Mouse (Mus musculus) gastrocnemius, postnatal 25 days (tissue): Measurements from ENCODE around the gene B3gnt7. TPM values are rescaled to one million over a fixed set of nuclear protein-coding genes. Genes with fewer than 3 reads are reported as not detected.
"Not testable (repeated sequence)": the region's sequence is repeated elsewhere in the genome, so short reads cannot be mapped to it uniquely, and the experiment has no call there.

ENCODE experiments used
- DNase-seq: peaks from one replicate; pipeline ENCODE4 v3.0.0; 2022
- total RNA-seq, 2 experiments: library from RNA; stranded (reverse); gene quantifications; 1 replicate in 1 of 2; 2 replicates in 1 of 2; pipeline ENCODE4 v1.2.3; 2021

The B3gnt7 gene
- total RNA-seq, 2 experiments from 2014 or later: not detected

DNA sequence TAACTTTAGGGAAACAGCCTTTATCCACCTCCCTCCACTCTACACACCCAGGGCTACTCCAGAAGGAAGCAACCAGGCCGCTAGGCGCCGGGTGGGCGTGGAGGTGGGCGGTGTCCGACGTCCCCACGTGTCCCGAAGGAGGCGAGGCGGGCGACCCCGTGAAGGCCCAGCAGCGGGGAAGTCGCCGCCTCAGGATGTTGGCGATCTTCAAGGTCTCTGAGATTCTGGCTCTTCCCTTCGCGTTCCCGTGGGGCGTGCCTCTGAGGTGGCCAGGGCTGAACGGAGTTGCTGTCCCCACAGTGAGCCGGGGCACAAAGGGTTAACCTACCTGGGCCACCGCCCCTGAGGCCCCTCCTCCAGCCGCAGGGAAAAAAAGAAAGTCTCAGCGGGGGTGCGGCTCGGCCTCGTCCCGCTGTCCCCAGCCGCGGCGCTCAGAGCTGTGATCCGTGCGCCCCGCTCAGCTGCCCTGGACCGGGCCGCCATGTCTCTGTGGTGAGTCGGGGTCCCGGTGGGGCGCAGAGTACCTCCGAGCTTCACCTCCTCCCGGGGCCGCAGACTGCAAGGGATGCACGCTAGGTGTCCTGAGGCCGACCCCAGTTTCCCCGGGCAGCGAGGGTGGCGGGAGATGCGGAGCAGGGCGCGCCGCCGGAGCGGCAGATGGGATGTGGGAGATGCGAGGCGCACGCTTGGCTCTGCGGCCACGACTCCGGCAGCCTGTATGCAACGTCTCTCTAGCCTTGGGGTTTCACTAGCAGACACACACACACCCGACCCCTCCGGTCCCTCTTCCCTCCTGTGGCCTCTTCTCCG lies 636 bp downstream of the B3gnt7 start:
- DNase-seq: no peak

DNA sequence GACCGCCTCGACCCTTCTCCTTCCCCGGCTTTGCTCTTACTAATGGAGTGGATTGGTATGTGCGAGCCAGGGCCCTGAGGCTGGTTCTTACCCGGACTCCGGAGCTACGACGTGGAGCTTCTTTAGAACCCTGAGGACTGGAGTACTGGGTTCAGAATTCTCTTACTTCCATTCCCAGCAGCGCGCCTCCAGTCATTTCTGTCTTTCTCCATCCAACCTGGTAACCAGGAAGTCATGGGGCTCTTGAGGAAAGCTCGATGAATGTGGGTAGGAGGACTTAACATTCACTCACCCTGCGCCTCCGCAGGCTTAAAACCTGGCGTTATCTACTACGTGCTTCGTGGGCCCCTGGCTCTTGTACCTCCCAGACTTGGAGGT lies 1.2 kb downstream of the B3gnt7 start:
- no peak for DNase-seq

DNA sequence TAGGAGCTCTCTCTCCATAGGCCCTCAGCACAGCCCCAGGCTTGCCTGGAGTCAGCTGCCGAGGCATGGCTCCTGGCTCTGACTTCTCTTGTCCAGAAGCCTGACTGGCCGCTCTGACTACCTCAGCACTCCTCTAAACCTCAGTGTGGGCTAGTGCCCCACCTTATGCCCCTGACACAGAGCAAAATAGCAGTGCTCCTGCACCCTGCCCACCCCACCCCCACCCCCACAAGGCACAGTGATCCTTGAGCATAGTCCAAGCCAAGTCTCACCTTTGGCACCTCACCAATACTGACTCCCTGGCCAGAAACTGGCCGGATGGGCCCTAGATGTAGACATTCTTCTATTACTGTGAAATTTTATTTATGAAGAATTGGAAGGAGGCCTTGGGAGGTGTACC lies 4.1 kb downstream of the B3gnt7 start:
- no peak for DNase-seq

DNA sequence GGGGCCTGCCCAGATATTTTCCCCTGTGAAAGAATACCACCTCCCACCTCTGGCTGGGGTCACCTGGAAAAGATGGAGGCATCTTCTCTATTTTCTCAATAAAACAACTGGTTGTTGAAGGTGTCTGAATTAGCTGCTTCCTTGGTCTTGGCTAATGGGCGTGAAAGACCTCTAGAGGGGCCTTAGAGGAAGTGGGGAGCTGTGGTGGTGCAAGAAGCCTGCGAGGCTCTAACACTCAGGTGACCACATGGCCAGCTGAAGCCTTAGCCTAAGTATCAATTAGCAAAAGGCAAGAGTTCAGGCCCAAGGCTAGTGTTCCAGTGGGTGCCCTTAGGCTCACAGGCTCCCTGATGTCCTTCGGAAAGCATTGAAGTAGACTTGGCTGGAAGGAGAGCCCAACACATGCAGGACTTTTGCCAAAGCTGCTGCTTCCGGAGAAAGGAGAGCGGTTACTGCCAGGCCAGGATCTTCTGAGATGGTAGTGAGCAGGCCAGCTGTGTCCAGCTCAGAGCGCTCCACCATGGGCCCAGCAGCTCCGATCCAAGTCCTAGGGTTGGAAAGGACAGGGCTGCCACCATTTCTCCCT lies 4.6 kb downstream of the B3gnt7 start:
- DNase-seq: no peak

DNA sequence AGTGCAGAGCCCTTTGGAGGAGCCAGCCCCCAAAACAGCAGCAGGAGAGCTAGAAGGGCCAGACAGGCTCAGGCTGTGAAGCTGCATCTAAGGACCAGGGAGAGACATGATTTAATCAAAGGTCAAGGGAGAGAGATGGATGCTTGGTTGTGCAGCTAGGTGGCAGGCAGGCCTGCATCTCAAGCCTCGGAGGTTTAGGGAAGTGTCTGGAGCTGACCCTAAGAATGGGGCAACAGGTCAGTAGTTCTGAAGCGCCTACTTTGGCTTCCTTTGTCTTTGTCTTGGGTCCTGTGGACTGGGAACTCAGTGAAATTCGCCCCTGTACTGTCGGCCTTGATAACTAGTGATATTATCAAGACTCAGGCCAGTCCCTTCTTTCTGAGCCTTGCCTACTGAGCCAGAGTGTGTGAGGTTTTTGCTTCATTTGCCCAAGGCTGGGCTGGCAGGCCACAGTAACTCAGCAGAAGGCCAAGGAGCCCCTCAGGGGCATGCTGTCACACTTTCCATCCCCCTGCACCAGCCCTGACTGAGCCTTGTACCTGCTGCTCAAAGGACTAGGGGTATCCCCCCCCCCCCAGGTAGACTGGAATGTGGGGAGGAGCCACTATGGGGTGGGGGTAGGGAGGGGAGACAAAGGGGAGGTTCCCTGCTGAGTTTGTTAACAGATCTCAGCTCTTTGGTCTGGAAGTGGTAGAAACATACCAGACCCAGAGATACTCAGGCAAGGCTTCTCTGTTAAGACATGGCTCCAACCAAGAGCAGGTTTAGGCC lies 5.4 kb downstream of the B3gnt7 start:
- no peak for DNase-seq

DNA sequence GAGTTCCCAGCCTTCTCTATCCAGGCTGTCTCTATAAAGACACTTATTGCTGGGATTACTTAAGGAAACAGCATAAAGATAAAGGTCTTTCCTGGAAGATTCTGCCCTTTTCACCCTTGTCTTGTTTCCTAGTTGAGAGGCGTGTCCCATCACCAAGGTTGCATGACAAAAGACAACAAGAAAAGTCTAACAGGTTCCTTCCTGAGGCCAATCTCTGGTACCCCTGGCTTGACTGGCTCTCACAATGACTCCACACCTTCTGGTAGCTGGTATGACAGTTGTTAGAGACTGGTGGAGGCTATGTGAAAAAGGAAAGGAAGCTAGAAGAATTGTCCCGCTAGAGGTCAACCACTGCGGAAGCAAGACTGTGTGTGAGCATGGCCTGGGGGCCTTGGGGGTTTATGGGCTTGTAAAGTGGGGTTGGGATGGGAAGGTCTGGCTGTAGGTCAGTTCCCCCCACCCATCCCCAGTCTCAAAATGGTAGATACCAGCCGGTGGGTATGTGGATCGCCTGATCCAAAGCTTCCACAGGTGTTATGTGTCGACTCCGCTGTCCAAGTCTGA lies 6.7 kb downstream of the B3gnt7 start:
- no peak for DNase-seq

DNA sequence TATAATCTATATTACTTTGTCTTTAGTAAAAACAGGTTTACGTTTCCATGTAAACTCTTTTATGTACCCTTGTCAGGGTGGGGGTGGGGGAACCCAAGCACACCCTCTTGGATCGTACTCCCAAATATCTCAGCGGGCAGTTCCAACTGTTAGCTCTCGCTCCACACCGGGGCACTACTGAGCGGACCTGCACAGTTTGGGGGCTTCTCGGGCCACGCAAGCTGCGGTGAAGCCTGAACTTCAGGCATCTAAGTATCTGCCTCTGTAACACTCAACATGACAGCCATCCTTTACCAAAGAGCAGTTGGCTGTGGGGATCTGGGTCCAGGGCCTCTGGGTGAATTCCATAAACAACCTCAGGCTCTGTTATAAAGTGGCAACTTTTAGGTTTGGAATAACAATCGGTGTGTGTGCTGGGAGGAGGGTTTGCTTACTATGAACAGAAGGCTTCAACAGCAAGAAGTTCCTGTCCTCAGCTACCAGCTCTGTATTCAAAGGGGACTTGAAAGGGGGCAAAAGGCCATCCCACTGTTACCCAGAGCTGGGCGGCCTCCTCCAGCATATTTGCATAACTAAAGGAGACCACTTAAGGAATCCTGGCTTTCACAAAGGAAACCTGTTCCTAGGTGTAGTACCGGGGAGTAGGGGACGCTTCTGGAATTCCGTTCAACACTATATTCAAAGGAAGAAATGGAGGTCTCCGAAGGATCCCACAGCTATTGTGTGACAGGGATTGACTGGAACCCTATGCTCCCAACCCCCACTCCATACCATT lies 8.1 kb downstream of the B3gnt7 start:
- DNase-seq: no peak

DNA sequence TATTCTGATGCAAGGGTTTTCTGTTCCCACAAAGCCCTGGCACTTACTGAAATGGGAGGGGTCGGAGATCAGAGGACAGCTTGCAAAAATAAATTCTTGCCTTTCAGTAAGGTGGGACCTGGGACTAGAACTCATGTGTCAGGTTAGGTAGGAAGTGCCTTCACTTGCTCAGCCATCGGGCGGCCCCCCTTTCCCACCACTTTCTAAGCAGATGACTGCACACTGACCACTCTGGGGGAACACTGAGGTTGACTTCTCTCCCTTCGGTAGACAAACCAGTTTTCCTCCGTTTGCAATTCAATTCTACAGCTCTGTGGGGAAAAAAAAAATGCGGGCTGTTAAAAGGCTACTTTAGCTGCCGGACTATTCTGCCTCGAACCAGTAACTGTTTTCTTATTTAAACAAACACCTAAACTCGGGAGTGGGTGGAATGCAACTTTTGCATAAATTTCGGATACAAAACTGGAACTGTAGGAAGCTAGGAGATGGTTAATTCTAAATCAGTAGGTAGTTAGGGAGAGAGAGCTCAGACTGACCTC lies 8.9 kb downstream of the B3gnt7 start:
- DNase-seq: no peak

DNA sequence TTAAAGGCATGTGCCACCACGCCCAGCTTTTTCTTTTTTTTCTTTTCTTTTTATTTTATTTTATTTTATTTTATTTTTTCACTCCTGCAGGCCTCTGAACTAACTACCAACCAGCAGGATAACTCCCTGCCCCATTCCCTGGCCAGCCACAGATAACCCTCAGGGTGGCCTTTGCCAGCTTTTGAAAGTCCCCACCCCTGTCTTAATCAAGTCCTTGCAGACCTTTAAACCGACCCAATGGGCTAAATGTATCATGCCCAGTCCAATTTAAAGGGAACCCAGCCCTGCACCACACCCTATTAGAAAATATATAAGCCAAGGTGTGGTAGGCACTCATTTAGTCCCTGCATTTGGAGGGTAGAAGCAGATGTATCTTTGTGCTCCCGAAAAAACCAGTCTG lies 9.6 kb downstream of the B3gnt7 start:
- no peak for DNase-seq

DNA sequence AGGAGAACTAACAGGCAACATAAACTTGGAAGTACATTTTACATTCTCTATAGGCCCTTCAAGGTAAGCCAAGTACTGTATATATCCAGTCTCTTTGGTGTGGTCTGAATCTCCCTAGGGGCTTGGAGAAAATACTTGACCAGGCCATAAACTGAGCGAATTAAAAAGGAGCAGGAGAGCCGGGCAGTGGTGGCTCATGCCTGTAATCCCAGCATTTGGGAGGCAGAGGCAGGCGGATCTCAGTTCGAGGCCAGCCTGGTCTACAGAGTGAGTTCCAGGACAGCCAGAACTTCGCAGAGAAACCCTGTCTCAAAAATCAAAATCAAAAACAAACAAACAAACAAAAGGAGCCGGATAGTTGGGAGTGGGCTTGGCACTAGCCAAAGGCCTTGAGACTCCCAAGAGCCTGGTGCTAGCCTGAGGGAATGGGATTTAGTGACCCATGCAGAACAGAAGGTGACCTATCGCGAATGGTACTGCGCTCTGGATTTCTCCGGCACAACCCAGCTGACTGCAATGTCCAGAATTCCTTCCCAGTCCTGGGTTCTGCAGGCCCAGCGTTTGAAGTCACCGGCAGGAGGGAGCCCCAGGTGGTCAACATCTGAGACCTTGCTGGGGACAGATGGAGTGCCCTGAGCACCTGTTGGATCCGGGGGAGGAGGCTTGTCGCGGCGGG lies 10.6 kb downstream of the B3gnt7 start:
- DNase-seq: no peak

DNA sequence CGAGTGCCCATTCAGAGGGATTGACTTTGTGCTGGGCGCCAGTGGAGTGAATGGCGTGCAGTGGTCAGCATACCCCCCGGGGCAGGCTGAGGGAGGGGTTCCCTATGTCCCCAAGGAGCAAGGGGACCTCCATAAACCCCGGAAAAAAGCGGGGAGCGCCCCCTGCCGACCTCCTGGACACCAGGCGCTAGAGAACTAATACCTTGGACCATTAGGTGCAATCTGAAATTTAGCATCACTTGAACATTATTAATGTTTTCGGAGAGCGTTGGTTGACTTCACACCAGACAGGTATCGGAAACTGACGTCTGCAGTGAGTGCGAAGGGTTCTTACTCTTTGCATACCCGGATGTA lies 11.1 kb downstream of the B3gnt7 start:
- no peak for DNase-seq

DNA sequence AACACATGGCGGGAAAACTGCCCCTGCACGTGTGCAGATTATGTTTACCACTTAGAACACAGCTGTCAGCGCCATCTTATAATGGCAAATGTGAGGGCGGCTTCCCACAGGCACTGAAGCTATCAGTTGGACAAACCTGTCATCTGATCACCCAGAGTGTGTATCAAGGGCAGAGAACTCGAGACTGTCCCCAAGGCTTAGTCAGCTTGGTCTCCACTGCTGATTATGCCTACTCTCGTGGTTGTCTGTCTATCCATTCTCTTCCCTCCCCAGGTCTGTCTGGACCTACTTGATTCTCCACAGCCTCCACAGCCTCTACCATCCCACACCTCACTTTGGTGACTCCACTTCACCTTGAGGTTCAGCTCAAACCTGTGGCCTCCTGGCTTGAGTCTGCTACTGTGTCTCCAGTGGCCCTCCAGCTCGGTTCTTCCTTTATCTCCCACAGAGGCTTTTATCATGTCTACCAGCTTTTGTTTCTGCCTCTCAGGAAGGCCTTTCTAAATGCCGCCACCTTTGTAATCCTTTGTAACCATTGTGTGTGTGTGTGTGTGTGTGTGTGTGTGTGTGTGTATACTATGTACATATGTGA lies 18.3 kb downstream of the B3gnt7 start:
- DNase-seq: no peak

DNA sequence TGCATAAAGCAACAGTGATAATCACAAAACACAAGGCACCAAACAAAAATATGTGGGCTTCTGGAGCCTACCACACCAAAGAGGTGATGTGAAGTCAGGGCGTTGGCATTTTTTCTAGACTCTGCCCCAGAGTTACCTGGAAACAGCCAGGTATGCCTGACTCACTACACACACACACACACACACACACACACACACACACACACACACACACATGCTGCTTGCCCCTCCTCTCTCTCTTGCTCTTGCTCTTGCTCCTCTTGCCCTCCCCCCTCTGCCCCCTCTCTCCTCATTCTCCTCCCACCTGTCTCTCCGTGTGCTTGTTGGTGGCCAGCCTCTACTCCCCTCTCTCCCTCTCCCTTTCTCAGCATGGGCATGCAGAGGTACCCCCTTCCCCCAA lies 33.7 kb downstream of the B3gnt7 start:
- no peak for DNase-seq

DNA sequence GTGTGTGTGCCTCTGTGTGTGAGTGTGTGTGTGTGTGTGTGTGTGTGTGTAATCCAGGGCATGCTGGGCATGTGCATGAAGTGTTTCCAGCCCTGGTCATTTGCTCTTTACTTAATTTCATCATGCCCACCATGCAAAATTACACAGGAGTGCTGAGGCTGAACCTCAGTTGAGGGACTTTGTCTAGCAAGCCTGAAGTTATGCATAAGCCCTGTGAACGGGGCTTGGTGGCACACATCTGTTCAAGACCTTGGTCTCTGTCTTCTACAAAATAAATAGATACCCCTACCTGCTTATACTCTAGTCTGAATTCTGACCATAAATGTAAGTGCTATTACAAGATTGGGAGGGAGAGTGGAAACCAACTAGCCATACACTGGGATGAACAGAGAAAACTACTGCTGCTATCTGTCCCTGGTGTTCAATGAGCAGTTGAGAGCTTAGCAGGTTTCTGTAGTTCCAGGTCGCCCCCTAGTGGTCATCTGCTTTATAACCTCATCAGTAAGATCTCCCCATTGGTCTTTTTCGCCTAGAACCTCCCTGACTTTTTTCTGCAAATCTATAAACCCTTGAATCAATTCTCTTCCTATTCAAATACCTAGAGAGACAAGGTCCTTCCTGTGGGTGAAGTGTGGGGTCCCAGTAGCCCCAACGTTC lies 36.7 kb downstream of the B3gnt7 start:
- DNase-seq: peak; percentile 24

DNA sequence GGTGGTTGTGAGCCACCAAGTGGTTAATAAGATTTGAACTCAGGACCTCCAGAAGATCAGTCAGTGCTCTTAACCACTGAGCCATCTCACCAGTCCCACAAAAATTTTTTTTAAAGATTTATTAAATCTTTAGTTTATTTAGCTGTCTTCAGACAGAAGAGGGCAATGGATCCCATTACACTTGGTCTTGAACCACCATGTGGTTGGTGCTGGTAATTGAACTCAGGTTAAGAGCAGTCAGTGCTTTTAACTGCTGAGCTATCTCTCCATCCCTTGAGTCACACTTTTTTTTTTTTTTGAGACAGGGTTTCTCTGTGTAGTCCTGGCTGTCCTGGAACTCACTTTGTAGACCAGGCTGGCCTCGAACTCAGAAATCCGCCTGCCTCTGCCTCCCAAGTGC lies 38.5 kb downstream of the B3gnt7 start:
- not testable (repeated sequence) for DNase-seq

DNA sequence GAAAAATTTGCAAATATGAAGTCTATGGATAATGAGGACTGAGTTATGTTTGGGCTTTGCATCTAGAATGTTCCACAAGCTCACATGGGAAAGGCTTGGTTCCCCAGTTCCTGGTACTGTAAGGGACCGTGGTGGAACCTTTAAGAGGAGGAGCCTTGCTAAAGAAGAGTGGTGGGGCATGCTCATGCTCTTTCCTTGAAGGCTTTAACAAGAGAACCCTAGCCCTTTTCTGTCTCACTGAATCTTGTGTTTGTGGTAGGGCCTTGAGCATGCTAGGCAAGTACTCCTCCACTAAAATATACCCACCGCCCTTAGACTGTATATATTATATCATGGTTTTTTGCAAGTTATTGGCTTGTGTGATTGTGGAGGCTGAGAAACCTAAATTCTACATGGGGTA lies 39.7 kb downstream of the B3gnt7 start:
- no peak for DNase-seq

DNA sequence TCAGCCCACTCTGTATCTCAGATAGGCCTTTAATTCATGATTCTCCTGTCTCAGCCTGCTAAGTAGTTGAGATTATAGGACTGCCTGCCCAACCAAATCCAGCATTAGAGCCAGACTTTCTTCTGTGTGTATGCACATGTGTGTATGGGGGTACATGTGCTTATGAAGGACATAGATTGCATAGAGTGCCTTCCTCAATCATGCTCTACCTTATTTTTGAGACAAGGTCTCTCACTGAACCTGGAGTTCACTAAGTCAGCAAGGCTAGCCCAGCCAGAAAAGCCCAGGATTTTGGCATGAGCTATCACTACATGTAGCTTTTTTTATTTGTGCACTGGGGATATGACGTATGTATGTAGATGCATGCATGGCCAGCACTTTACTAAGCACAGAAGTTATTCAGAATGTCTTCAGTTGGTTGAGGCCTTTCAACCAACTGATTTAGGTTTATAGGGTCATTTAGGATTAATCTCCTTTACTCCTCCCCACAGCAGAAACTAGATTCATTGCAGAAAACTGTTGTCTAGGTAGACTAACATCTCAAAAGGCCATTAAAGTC lies 40.5 kb downstream of the B3gnt7 start:
- no peak for DNase-seq

DNA sequence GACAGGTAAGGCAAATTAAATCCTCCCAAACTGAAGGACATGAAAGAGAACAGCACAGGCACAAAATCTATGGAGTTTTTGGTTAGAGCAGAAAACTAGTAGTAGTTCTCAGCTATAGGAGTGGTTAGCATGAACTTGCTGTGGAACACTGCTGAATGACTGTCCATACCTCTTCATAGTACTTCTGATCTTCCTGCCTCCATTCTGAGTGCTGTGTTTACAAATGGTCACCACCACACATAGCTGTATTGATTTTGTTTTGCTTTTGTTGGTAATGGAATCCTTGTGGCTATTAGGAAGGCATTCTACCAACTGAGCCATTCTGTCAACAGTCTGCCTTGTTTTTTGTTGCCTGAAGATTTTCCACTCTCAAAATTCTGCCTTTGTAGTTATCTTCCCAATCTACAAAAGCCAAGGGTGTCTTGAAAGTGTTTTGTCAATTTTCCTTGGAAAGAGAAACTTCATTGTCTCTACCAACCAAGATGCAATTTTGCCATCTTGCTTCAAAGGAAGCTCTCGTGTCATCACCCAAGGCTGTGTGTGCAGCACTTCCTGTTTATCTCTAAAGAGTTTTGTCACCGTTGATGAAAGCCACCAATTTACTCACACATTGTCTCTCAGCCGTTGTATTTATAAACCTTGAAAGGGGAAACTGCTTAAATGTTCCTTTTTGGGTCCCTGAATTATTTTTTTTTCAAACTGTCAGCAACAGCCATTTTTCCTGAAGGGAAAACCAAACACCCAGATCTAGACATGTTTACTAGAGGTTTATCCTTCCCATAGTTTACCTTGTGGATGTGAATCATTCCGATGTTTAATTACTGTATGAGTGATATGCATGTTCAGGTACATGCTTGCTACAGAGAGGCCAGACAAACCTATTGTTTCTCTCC lies 41.6 kb downstream of the B3gnt7 start:
- no peak for DNase-seq

DNA sequence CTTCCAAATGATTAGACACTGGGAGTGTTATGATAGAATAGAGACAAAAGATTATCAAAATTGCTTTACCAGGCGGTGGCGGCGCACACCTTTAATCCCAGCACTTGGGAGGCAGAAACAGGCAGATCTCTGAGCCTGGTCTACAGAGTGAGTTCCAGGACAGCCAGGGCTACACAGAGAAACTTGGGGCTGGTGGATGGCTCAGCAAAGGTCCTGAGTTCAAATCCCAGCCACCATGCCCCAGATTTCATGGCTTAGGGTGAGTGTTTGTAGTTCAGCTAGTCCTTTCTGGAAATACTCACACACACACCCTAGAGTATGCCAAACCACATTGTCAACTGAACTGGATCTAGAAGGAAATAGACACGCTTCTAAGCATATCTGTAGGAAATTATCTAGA lies 42.4 kb downstream of the B3gnt7 start:
- DNase-seq: no peak
